Mouse (Mus musculus): ENCODE results near the gene Olr1. TPM values are rescaled to one million over a fixed set of nuclear protein-coding genes. Genes with fewer than 3 reads are reported as not detected.
A peak's percentile ranks its signal among the peaks of the same experiment; 100 is the strongest.

Olr1 gene
- polyA plus RNA-seq (2015; fragmentation: Nextera tagmentation; extraction: Ambion mirVana): 0.04 TPM in 1 of 2 replicates, not detected in the other

- H3K9me3 ChIP-seq (replicated peaks): 0 out of 2 replicates have a peak, but pooled peaks cover under 1% of the 10 kb centered on the region
- no peak for ATAC-seq (ENCODE audit: low FRiP score)
- H3K4me3 ChIP-seq (replicated peaks): no peak within 1 kb of the TSS
- no peak within 1 kb of the TSS for H3K27ac ChIP-seq (replicated peaks)
- no peaks in the 10 kb centered on the region for H3K36me3 ChIP-seq
- no peak within 1 kb of the TSS for H3K9ac ChIP-seq (replicated peaks)
- 88% methylated on average over 9 of the region's 9 CpGs for WGBS
- no peak within 1 kb of the TSS for H3K4me2 ChIP-seq
- no peaks in the 10 kb centered on the region for H3K4me1 ChIP-seq
- H3K27me3 ChIP-seq (replicated peaks): no peaks in the 10 kb centered on the region
These were observed at the start of gene Olr1 for GRCm38 (mm10) chr6:129507024-129507423. TSS of gene Olr1 (minus strand) at chr6:129507165.

- ATAC-seq (ENCODE audit: low FRiP score): no peak
- Histone ChIP-seq H3K9ac (replicated peaks) (no peak overlapping the region), H3K4me1 (peaks cover 6% of the 10 kb centered on the region), H3K36me3 (no peaks in the 10 kb centered on the region), H3K4me3 (replicated peaks) (no peak overlapping the region), H3K4me2 (no peak overlapping the region), H3K27ac (replicated peaks) (no peak overlapping the region), H3K27me3 (replicated peaks) (no peaks in the 10 kb centered on the region), H3K9me3 (replicated peaks) (no peaks in the 10 kb centered on the region)
- WGBS: 74% methylated on average over 3 of the region's 3 CpGs
These were observed 41.0 kb upstream of the Olr1 start for GRCm38 (mm10) chr6:129548009-129548408.

GRCm38 (mm10) chr6:129547277-129547676, 40.3 kb upstream of the Olr1 start:
- no peaks in the 10 kb centered on the region for H3K27me3 ChIP-seq (replicated peaks)
- no peak overlapping the region for H3K9ac ChIP-seq (replicated peaks)
- 85% methylated on average over 2 of the region's 2 CpGs for WGBS
- no peak overlapping the region for H3K4me2 ChIP-seq
- no peak overlapping the region for H3K27ac ChIP-seq (replicated peaks)
- no peaks in the 10 kb centered on the region for H3K9me3 ChIP-seq (replicated peaks)
- H3K36me3 ChIP-seq: no peaks in the 10 kb centered on the region
- peaks cover 6% of the 10 kb centered on the region for H3K4me1 ChIP-seq
- ATAC-seq (ENCODE audit: low FRiP score): no peak
- no peak overlapping the region for H3K4me3 ChIP-seq (replicated peaks)

- ATAC-seq (ENCODE audit: low FRiP score): peak; percentile 89
- 43% methylated on average over 6 of the region's 6 CpGs for WGBS
- Histone ChIP-seq H3K27me3 (replicated peaks) (no peaks in the 10 kb centered on the region), H3K9me3 (replicated peaks) (no peaks in the 10 kb centered on the region), H3K4me3 (replicated peaks) (no peak overlapping the region), H3K27ac (replicated peaks) (peak overlapping the region; percentile 56), H3K4me2 (no peak overlapping the region), H3K36me3 (peaks cover 32% of the 10 kb centered on the region), H3K9ac (replicated peaks) (no peak overlapping the region), H3K4me1 (peaks cover 6% of the 10 kb centered on the region)
These were observed 37.0 kb upstream of the Olr1 start for GRCm38 (mm10) chr6:129543709-129544606.

GRCm38 (mm10) chr6:129542540-129542939, 35.6 kb upstream of the Olr1 start:
- ATAC-seq (ENCODE audit: low FRiP score): no peak
- Histone ChIP-seq H3K27me3 (replicated peaks) (no peaks in the 10 kb centered on the region), H3K9ac (replicated peaks) (no peak overlapping the region), H3K4me1 (peaks cover 6% of the 10 kb centered on the region), H3K36me3 (peaks cover 44% of the 10 kb centered on the region), H3K9me3 (replicated peaks) (no peaks in the 10 kb centered on the region), H3K4me2 (no peak overlapping the region), H3K27ac (replicated peaks) (no peak overlapping the region), H3K4me3 (replicated peaks) (no peak overlapping the region)
- 94% methylated on average over 3 of the region's 3 CpGs for WGBS

- ATAC-seq (ENCODE audit: low FRiP score): no peak
- H3K4me3 ChIP-seq (replicated peaks): no peak overlapping the region
- no peak overlapping the region for H3K4me2 ChIP-seq
- 49% methylated on average over 9 of the region's 9 CpGs for WGBS
- H3K27me3 ChIP-seq (replicated peaks): no peaks in the 10 kb centered on the region
- no peaks in the 10 kb centered on the region for H3K9me3 ChIP-seq (replicated peaks)
- H3K4me1 ChIP-seq: peaks cover 7% of the 10 kb centered on the region
- no peak overlapping the region for H3K9ac ChIP-seq (replicated peaks)
- no peak overlapping the region for H3K27ac ChIP-seq (replicated peaks)
- peaks cover 47% of the 10 kb centered on the region for H3K36me3 ChIP-seq
These were observed 35.0 kb upstream of the Olr1 start for GRCm38 (mm10) chr6:129541931-129542330.

- Histone ChIP-seq H3K4me2 (no peak overlapping the region), H3K36me3 (peaks cover 47% of the 10 kb centered on the region), H3K9ac (replicated peaks) (no peak overlapping the region), H3K9me3 (replicated peaks) (no peaks in the 10 kb centered on the region), H3K27ac (replicated peaks) (no peak overlapping the region), H3K4me3 (replicated peaks) (no peak overlapping the region), H3K27me3 (replicated peaks) (no peaks in the 10 kb centered on the region), H3K4me1 (peaks cover 28% of the 10 kb centered on the region)
- WGBS: 90% methylated on average over 6 of the region's 6 CpGs
- ATAC-seq (ENCODE audit: low FRiP score): no peak
These were observed 31.6 kb upstream of the Olr1 start for GRCm38 (mm10) chr6:129538555-129538954.

GRCm38 (mm10) chr6:129535723-129536122, 28.8 kb upstream of the Olr1 start:
- Histone ChIP-seq H3K4me3 (replicated peaks) (peak overlapping the region; percentile 88), H3K9ac (replicated peaks) (0 out of 2 replicates have a peak overlapping the region, but pooled peaks have one; percentile 63), H3K4me1 (peaks cover 30% of the 10 kb centered on the region), H3K4me2 (peak overlapping the region; percentile 67), H3K36me3 (peaks cover 33% of the 10 kb centered on the region), H3K9me3 (replicated peaks) (no peaks in the 10 kb centered on the region), H3K27ac (replicated peaks) (no peak overlapping the region), H3K27me3 (replicated peaks) (no peaks in the 10 kb centered on the region)
- 87% methylated on average over 4 of the region's 4 CpGs for WGBS
- ATAC-seq (ENCODE audit: low FRiP score): no peak

GRCm38 (mm10) chr6:129534627-129535190, 27.7 kb upstream of the Olr1 start:
- H3K4me3 ChIP-seq (replicated peaks): peak overlapping the region; percentile 88
- no peaks in the 10 kb centered on the region for H3K27me3 ChIP-seq (replicated peaks)
- peaks cover 30% of the 10 kb centered on the region for H3K4me1 ChIP-seq
- H3K27ac ChIP-seq (replicated peaks): peak overlapping the region; percentile 84
- peak overlapping the region; percentile 63 for H3K9ac ChIP-seq (replicated peaks)
- H3K4me2 ChIP-seq: peak overlapping the region; percentile 67
- no peaks in the 10 kb centered on the region for H3K9me3 ChIP-seq (replicated peaks)
- WGBS: 29% methylated on average over 4 of the region's 4 CpGs
- ATAC-seq (ENCODE audit: low FRiP score): peak; percentile 24; the same call in 1 of the 2 replicates
- peaks cover 23% of the 10 kb centered on the region for H3K36me3 ChIP-seq

GRCm38 (mm10) chr6:129534057-129534456, 27.1 kb upstream of the Olr1 start:
- H3K4me2 ChIP-seq: peak overlapping the region; percentile 67
- peak overlapping the region; percentile 88 for H3K4me3 ChIP-seq (replicated peaks)
- H3K36me3 ChIP-seq: peaks cover 17% of the 10 kb centered on the region
- peaks cover 30% of the 10 kb centered on the region for H3K4me1 ChIP-seq
- peak overlapping the region; percentile 63 for H3K9ac ChIP-seq (replicated peaks)
- peak; percentile 55 for ATAC-seq (ENCODE audit: low FRiP score)
- H3K27me3 ChIP-seq (replicated peaks): no peaks in the 10 kb centered on the region
- 3% methylated on average over 9 of the region's 9 CpGs for WGBS
- no peaks in the 10 kb centered on the region for H3K9me3 ChIP-seq (replicated peaks)
- peak overlapping the region; percentile 84 for H3K27ac ChIP-seq (replicated peaks)

GRCm38 (mm10) chr6:129532942-129533860, 26.2 kb upstream of the Olr1 start, which contains the start of gene Gabarapl1:
TSS of gene Gabarapl1 (plus strand) at chr6:129533160.
- peak within 1 kb of the TSS; percentile 63 for H3K9ac ChIP-seq (replicated peaks)
- H3K36me3 ChIP-seq: peaks cover 8% of the 10 kb centered on the region
- H3K27me3 ChIP-seq (replicated peaks): no peaks in the 10 kb centered on the region
- H3K9me3 ChIP-seq (replicated peaks): no peaks in the 10 kb centered on the region
- peak; percentile 91 for ATAC-seq (ENCODE audit: low FRiP score)
- peak within 1 kb of the TSS; percentile 67 for H3K4me2 ChIP-seq
- WGBS: under 1% methylated on average over 55 of the region's 55 CpGs
- peaks cover 30% of the 10 kb centered on the region for H3K4me1 ChIP-seq
- peak within 1 kb of the TSS; percentile 88 for H3K4me3 ChIP-seq (replicated peaks)
- peak within 1 kb of the TSS; percentile 84 for H3K27ac ChIP-seq (replicated peaks)

Measured in neural tube, embryonic 15.5 days (tissue).